Mouse (Mus musculus): Measurements from ENCODE around the gene Tollip.

DNA sequence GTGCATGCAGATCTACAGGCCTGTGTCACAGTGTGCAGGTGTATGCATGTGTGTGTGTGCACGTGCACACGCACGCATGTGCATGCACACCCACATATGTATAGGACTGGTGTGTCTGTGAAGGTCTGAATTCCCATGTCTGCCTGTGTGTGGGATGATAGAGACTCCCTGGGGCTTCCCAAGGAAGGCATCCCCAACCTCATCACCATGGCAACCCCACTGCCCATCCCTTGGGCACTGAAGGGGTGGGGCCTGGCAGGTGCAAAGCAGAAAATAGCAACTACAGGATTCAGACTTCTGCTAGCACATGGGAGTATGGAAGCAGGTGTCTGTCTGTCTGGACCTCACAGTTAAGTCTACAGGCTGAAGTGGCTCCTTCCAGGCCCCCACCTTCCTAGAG, 44.2 kb upstream of the Tollip start:
- no peak for TF ChIP-seq CTCF (IDR thresholded peaks at IDR 0.05; ENCODE audit: insufficient read depth, low read length)
- TF ChIP-seq POLR2A (IDR thresholded peaks at IDR 0.05; ENCODE audit: borderline replicate concordance, extremely low read depth, low read depth, low read length): no peak
